Mouse (Mus musculus) gastrocnemius, adult 18-20 months (tissue): ENCODE measurements around the gene Olfr744. TPM values are rescaled to one million over a fixed set of nuclear protein-coding genes. Genes with fewer than 3 reads are reported as not detected.
"Not testable (repeated sequence)": the region's sequence is repeated elsewhere in the genome, so short reads cannot be mapped to it uniquely, and the experiment has no call there.

Source experiments
- DNase-seq: peaks from one replicate; pipeline ENCODE4 v3.0.0; 2021; ENCODE audit warnings: low spot score
- long read RNA-seq, 2 experiments: library from polyadenylated mRNA; stranded (forward); transcript quantifications; one replicate each; pipeline ENCODE4 v2.0.0; 2021
- total RNA-seq, 2 experiments: library from RNA; stranded (reverse); gene quantifications; 2 replicates each; pipeline ENCODE4 v1.2.3; 2021

Olfr744 gene
- not detected for total RNA-seq
- long read RNA-seq, experiment 1, result 0 reads
- long read RNA-seq, experiment 2, result 0 reads

GRCm38 (mm10) chr14:50614579-50614978, at the start of gene Olfr744:
Gene Olfr744, plus strand, starts transcription at chr14:50614879.
- no peak for DNase-seq

GRCm38 (mm10) chr14:50573056-50573455, 41.6 kb upstream of the Olfr744 start:
- not testable (repeated sequence) for DNase-seq

GRCm38 (mm10) chr14:50639088-50639487, 24.4 kb downstream of the Olfr744 start, which contains the start of gene Olfr745:
Gene Olfr745, plus strand, starts transcription at chr14:50639388.
- DNase-seq, result no peak

- DNase-seq, result no peak
Measured at GRCm38 (mm10) chr14:50646783-50647182, 32.1 kb downstream of the Olfr744 start, which contains the start of gene Olfr746. Gene Olfr746, plus strand, starts transcription at chr14:50647083.

Other genes starting within 250 kb of the Olfr744 start
- gene Olfr736, start 233.7 kb upstream of the Olfr744 start, total RNA-seq, result not detected
- not detected for gene Olfr738, start 207.3 kb upstream of the Olfr744 start, total RNA-seq
- gene Olfr739, start 196.3 kb upstream of the Olfr744 start, total RNA-seq, result not detected
- not detected for gene Olfr740, start 169.3 kb upstream of the Olfr744 start, total RNA-seq
- gene Olfr741, start 142.1 kb upstream of the Olfr744 start, total RNA-seq, result not detected
- gene Olfr742, start 111.3 kb upstream of the Olfr744 start, total RNA-seq, result not detected
- not detected for gene Olfr743, start 93.0 kb upstream of the Olfr744 start, total RNA-seq
- gene Olfr745, start 24.5 kb downstream of the Olfr744 start, total RNA-seq, result not detected
- not detected for gene Olfr746, start 32.2 kb downstream of the Olfr744 start, total RNA-seq
- gene Olfr747, start 78.3 kb downstream of the Olfr744 start, total RNA-seq, result not detected
- gene Olfr748, start 92.5 kb downstream of the Olfr744 start, total RNA-seq, result not detected
- not detected for gene Olfr749, start 130.2 kb downstream of the Olfr744 start, total RNA-seq
- 1 to 10 TPM; 5.1 to 6.5 TPM for gene Ttc5, start 170.6 kb downstream of the Olfr744 start, total RNA-seq
- gene Ccnb1ip1, start 192.9 kb downstream of the Olfr744 start, total RNA-seq, result under 1 TPM in 1 of 2 experiments, not detected in 1; 0.40 TPM
- 1 to 10 TPM; 8.6 to 9.5 TPM for gene Parp2, start 193.0 kb downstream of the Olfr744 start, total RNA-seq